Mouse (Mus musculus): ENCODE results near the gene Gm17545.

The Gm17545 gene

GRCm38 (mm10) chr9:22488963-22489362, 34.9 kb downstream of the Gm17545 start:
- no peak for DNase-seq (ENCODE audit: low read depth, low spot score)

GRCm38 (mm10) chr9:22494203-22494807, 40.2 kb downstream of the Gm17545 start:
- DNase-seq (ENCODE audit: low read depth, low spot score) = no peak

GRCm38 (mm10) chr9:22495133-22495532, 41.0 kb downstream of the Gm17545 start:
- no peak for DNase-seq (ENCODE audit: low read depth, low spot score)

GRCm38 (mm10) chr9:22497021-22497767, 43.1 kb downstream of the Gm17545 start:
- DNase-seq (ENCODE audit: low read depth, low spot score) = no peak

GRCm38 (mm10) chr9:22502972-22503371, 48.9 kb downstream of the Gm17545 start:
- DNase-seq (ENCODE audit: low read depth, low spot score) = no peak

- DNase-seq (ENCODE audit: low read depth, low spot score) = no peak
Observed at GRCm38 (mm10) chr9:22503581-22503980, 49.5 kb downstream of the Gm17545 start.

- no peak for DNase-seq (ENCODE audit: low read depth, low spot score)
Observed at GRCm38 (mm10) chr9:22505574-22505973, 51.5 kb downstream of the Gm17545 start.
